Mouse (Mus musculus): ENCODE data around the gene Ak8. TPM values are rescaled to one million over a fixed set of nuclear protein-coding genes. Genes with fewer than 3 reads are reported as not detected.

The Ak8 gene
- polyA plus RNA-seq, 1 experiment, result 0.06 TPM

- Histone ChIP-seq H3K4me1 (ENCODE audit: control insufficient read depth, insufficient read depth, insufficient read length, low read length) (no peaks in the 10 kb centered on the region), H3K36me3 (ENCODE audit: control insufficient read depth, insufficient read depth, low read length) (peaks cover 61% of the 10 kb centered on the region), H3K27me3 (ENCODE audit: control insufficient read depth, insufficient read depth, low read length) (no peaks in the 10 kb centered on the region), H3K4me3 (ENCODE audit: low read depth, low read length) (no peak overlapping the region), H3K27ac (ENCODE audit: insufficient read depth, low read depth, low read length) (no peak overlapping the region)
- no peak for TF ChIP-seq CTCF (IDR thresholded peaks at IDR 0.05; ENCODE audit: extremely low read depth, insufficient read length, insufficient replicate concordance, low read depth, low read length)
- TF ChIP-seq POLR2A (IDR thresholded peaks at IDR 0.05; ENCODE audit: low read depth, low read length), result no peak
- 71% methylated on average over 2 of the region's 2 CpGs for WGBS
These were observed 28.5 kb upstream of the Ak8 start for GRCm38 (mm10) chr2:28671438-28671837.

GRCm38 (mm10) chr2:28676005-28676404, 24.0 kb upstream of the Ak8 start:
- no peak overlapping the region for H3K27ac ChIP-seq (ENCODE audit: insufficient read depth, low read depth, low read length)
- TF ChIP-seq CTCF (IDR thresholded peaks at IDR 0.05; ENCODE audit: extremely low read depth, insufficient read length, insufficient replicate concordance, low read depth, low read length) (no peak), POLR2A (IDR thresholded peaks at IDR 0.05; ENCODE audit: low read depth, low read length) (no peak)
- H3K4me3 ChIP-seq (ENCODE audit: low read depth, low read length), result no peak overlapping the region
- H3K36me3 ChIP-seq (ENCODE audit: control insufficient read depth, insufficient read depth, low read length), result peaks cover 67% of the 10 kb centered on the region
- 77% methylated on average over 8 of the region's 8 CpGs for WGBS
- H3K4me1 ChIP-seq (ENCODE audit: control insufficient read depth, insufficient read depth, insufficient read length, low read length), result no peaks in the 10 kb centered on the region
- no peaks in the 10 kb centered on the region for H3K27me3 ChIP-seq (ENCODE audit: control insufficient read depth, insufficient read depth, low read length)

- Histone ChIP-seq H3K4me1 (ENCODE audit: control insufficient read depth, insufficient read depth, insufficient read length, low read length) (no peaks in the 10 kb centered on the region), H3K4me3 (ENCODE audit: low read depth, low read length) (no peak overlapping the region), H3K27ac (ENCODE audit: insufficient read depth, low read depth, low read length) (no peak overlapping the region), H3K27me3 (ENCODE audit: control insufficient read depth, insufficient read depth, low read length) (no peaks in the 10 kb centered on the region), H3K36me3 (ENCODE audit: control insufficient read depth, insufficient read depth, low read length) (peaks cover 57% of the 10 kb centered on the region)
- TF ChIP-seq CTCF (IDR thresholded peaks at IDR 0.05; ENCODE audit: extremely low read depth, insufficient read length, insufficient replicate concordance, low read depth, low read length) (no peak), POLR2A (IDR thresholded peaks at IDR 0.05; ENCODE audit: low read depth, low read length) (no peak)
- WGBS, result 37% methylated on average over 4 of the region's 4 CpGs
These were observed 19.3 kb upstream of the Ak8 start for GRCm38 (mm10) chr2:28680710-28681109.

- Histone ChIP-seq H3K4me3 (ENCODE audit: low read depth, low read length) (no peak overlapping the region), H3K4me1 (ENCODE audit: control insufficient read depth, insufficient read depth, insufficient read length, low read length) (no peaks in the 10 kb centered on the region), H3K27ac (ENCODE audit: insufficient read depth, low read depth, low read length) (no peak overlapping the region), H3K36me3 (ENCODE audit: control insufficient read depth, insufficient read depth, low read length) (peaks cover 54% of the 10 kb centered on the region), H3K27me3 (ENCODE audit: control insufficient read depth, insufficient read depth, low read length) (no peaks in the 10 kb centered on the region)
- 66% methylated on average over 4 of the region's 4 CpGs for WGBS
- TF ChIP-seq CTCF (IDR thresholded peaks at IDR 0.05; ENCODE audit: extremely low read depth, insufficient read length, insufficient replicate concordance, low read depth, low read length) (no peak), POLR2A (IDR thresholded peaks at IDR 0.05; ENCODE audit: low read depth, low read length) (no peak)
These were observed 18.2 kb upstream of the Ak8 start for GRCm38 (mm10) chr2:28681718-28682117.

- WGBS, result 82% methylated on average over 7 of the region's 7 CpGs
- TF ChIP-seq POLR2A (IDR thresholded peaks at IDR 0.05; ENCODE audit: low read depth, low read length) (no peak), CTCF (IDR thresholded peaks at IDR 0.05; ENCODE audit: extremely low read depth, insufficient read length, insufficient replicate concordance, low read depth, low read length) (no peak)
- H3K36me3 ChIP-seq (ENCODE audit: control insufficient read depth, insufficient read depth, low read length), result peaks cover 47% of the 10 kb centered on the region
These were observed 14.1 kb upstream of the Ak8 start for GRCm38 (mm10) chr2:28685895-28686294.

GRCm38 (mm10) chr2:28688431-28688830, 11.5 kb upstream of the Ak8 start:
- peak; percentile 39; the same call in 1 of the 2 replicates for TF ChIP-seq CTCF (IDR thresholded peaks at IDR 0.05; ENCODE audit: extremely low read depth, insufficient read length, insufficient replicate concordance, low read depth, low read length)
- TF ChIP-seq POLR2A (IDR thresholded peaks at IDR 0.05; ENCODE audit: low read depth, low read length), result no peak
- no peak overlapping the region for H3K27ac ChIP-seq (ENCODE audit: insufficient read depth, low read depth, low read length)
- H3K4me1 ChIP-seq (ENCODE audit: control insufficient read depth, insufficient read depth, insufficient read length, low read length), result no peaks in the 10 kb centered on the region
- H3K27me3 ChIP-seq (ENCODE audit: control insufficient read depth, insufficient read depth, low read length), result no peaks in the 10 kb centered on the region
- 61% methylated on average over 3 of the region's 3 CpGs for WGBS
- no peak overlapping the region for H3K4me3 ChIP-seq (ENCODE audit: low read depth, low read length)
- peaks cover 27% of the 10 kb centered on the region for H3K36me3 ChIP-seq (ENCODE audit: control insufficient read depth, insufficient read depth, low read length)

More at GRCm38 (mm10) chr2:28685895-28686294, 14.1 kb upstream of the Ak8 start:
- Histone ChIP-seq H3K4me1 (ENCODE audit: control insufficient read depth, insufficient read depth, insufficient read length, low read length) (no peaks in the 10 kb centered on the region), H3K4me3 (ENCODE audit: low read depth, low read length) (no peak overlapping the region), H3K27ac (ENCODE audit: insufficient read depth, low read depth, low read length) (no peak overlapping the region), H3K27me3 (ENCODE audit: control insufficient read depth, insufficient read depth, low read length) (no peaks in the 10 kb centered on the region)

- Histone ChIP-seq H3K27ac (ENCODE audit: insufficient read depth, low read depth, low read length) (no peak overlapping the region), H3K4me3 (ENCODE audit: low read depth, low read length) (no peak overlapping the region), H3K27me3 (ENCODE audit: control insufficient read depth, insufficient read depth, low read length) (no peaks in the 10 kb centered on the region), H3K36me3 (ENCODE audit: control insufficient read depth, insufficient read depth, low read length) (peaks cover 6% of the 10 kb centered on the region), H3K4me1 (ENCODE audit: control insufficient read depth, insufficient read depth, insufficient read length, low read length) (no peaks in the 10 kb centered on the region)
- TF ChIP-seq POLR2A (IDR thresholded peaks at IDR 0.05; ENCODE audit: low read depth, low read length) (no peak), CTCF (IDR thresholded peaks at IDR 0.05; ENCODE audit: extremely low read depth, insufficient read length, insufficient replicate concordance, low read depth, low read length) (no peak)
- 62% methylated on average over 9 of the region's 9 CpGs for WGBS
These were observed 7.3 kb upstream of the Ak8 start for GRCm38 (mm10) chr2:28692692-28693091.

All from small intestine, adult 2 months (tissue).